Mouse (Mus musculus) layer of hippocampus, adult 9-11 months (tissue): ENCODE data around the gene Epha8.

Experiments
- DNase-seq: peaks from one replicate; pipeline ENCODE4 v3.0.0; 2022

Epha8 gene

GRCm38 (mm10) chr4:136899154-136899553, 57.5 kb downstream of the Epha8 start:
- DNase-seq = no peak

- peak; percentile 74 for DNase-seq
Measured at GRCm38 (mm10) chr4:136898637-136899036, 58.0 kb downstream of the Epha8 start, which contains the start of gene C1qa. Gene C1qa, minus strand, starts transcription at chr4:136898803.

GRCm38 (mm10) chr4:136898084-136898598, 58.5 kb downstream of the Epha8 start:
- no peak for DNase-seq

DNA sequence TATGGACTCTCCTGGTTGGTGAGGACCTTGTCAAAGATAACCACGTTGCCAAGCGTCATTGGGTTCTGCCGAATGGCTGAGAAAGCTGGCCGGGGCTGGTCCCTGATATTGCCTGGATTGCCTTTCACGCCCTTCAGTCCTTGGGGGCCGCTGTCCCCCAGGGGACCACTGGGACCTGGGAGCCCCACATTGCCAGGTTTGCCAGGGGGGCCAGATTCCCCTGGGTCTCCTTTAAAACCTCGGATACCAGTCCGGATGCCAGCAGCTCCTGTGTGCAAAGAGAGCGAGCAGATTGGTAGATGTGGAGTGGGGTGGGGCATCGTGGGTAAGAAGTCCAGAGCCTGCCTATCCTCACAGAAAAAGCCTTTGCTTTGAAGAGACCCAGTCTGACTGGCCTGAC, 60.2 kb downstream of the Epha8 start:
- no peak for DNase-seq

DNA sequence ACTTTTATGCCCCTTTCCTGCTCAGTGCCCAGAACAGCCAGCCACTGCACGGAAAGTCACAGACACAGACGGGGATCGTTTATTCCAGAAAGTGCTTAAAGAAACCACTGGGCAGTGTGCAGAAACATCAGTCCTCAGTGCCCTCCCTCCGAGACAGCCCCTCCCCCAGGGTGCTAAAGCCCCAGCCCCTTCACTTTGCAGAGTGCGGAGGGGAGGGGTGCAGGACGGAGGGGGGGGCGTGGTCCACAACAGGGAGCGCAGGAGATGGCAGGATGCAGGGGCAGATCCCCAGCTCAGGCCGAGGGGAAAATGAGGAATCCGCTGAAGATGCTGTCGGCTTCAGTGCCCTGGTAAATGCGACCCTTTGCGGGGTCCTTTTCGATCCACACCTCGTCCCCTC, 60.8 kb downstream of the Epha8 start:
- no peak for DNase-seq

GRCm38 (mm10) chr4:136894821-136895220, 61.8 kb downstream of the Epha8 start:
- DNase-seq = no peak

DNA sequence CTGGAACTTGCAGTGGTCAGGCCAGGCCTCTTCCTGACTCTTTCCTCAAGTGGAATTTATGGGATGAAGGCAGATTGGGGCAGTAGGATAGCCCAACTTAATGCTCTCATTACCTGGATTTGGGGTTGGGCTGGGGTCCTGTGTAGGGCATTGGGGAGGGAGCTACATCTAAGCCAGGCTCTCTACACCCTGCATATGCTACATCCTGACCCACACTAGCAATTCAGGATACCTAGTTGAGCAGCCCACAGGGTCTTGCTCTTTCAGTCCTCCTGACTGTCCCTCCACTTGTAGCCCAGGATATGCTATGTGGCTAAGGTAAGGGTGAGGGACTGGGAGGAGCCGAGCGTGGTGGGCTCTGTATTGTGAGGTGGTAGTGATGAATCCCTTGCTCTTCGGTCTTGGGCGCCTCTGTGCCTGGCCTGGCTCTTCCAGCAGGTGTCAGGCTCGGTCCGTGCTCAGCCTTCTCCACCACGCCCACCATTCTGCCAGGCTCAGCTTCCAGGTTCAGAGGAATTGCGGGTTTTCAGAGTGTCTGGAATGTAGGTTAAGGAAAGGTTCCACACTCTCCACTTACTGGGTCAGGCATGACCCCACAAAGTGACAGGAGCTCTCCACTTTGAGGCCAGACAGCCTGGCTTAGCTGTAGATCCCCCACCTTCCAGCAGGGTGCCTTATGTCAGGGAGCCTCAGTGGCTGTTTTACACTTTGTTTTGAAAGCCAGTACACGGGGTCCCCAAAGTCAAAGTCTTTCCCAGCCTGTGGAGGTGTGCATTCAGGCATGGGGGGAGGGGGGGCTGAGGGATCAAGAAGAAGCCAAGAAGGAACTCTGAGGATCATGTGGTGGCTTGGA, 62.7 kb downstream of the Epha8 start:
- DNase-seq = peak; percentile 45

GRCm38 (mm10) chr4:136892811-136893210, 63.8 kb downstream of the Epha8 start, which contains the start of gene C1qc:
Gene C1qc, minus strand, starts transcription at chr4:136893065.
- DNase-seq = peak; percentile 87

- DNase-seq = no peak
Measured at GRCm38 (mm10) chr4:136892371-136892770, 64.2 kb downstream of the Epha8 start.

- DNase-seq = no peak
Measured at GRCm38 (mm10) chr4:136891115-136891514, 65.5 kb downstream of the Epha8 start.

DNA sequence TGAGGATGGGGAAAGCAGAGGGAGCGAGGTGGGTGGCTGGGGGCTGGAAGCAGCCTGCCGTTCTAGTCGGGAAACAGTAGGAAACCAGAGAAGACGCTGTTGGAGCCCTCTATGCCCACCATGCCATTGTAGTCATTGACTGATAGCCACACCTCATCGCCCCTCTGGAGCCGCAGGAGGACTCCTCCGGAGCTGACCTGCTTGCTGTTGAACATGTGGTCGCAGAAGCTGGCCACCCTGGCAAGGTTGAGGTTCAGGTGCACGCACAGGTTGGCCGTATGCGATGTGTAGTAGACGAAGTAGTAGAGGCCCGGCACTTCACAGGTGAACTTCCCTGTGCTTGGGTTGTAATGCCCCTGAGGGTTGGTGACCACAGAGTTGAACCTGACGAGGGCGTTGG, 66.6 kb downstream of the Epha8 start:
- no peak for DNase-seq

DNA sequence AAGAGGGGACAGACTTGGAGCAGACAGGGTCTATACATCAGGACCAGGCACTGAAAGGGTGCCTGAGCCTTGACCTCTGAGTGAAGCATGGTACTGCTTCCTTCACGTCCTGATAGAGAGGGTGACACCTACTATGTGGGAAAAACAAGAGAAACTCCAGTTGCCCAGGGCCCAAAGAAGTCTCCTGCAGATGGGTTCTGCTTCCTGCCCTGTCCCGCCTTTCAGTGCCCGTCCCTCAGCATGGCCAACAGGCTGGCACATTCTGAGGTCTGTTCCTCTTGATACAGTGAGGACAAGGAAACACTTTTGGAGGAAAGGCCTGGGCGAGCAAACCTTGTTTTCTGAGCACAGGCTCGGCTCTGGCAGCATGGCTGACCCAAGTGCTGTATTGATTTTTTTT, 68.9 kb downstream of the Epha8 start:
- DNase-seq = no peak

DNA sequence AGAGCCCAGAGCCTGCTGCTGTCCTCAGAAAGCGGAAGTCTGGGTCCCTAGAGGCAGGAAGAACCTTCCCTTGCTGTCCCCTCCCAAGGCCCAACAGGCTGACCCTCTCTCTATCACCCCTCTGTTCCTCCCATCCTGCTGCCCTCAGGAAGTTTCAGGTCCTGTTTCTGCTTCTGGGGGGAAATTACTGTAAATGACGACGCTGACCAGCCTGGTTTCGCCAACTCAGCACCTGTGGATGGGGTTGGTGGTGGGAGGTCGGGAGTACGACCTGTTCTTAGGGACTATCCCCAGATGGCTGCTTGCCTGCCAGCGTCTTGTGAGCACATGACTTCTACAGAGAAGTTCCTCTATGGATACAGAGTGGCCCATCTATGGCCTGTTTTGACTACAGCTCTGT, 70.5 kb downstream of the Epha8 start, which contains the start of gene C1qb:
TSS of gene C1qb (minus strand) at position 87 of the 400 bp plus-strand sequence.
- peak; percentile 80 for DNase-seq
